Mouse (Mus musculus): ENCODE measurements at regions not wholly inside any gene's neighbourhood (a gene's known extent, or its start where the extent isn't known, plus 50 kb on each side); places are given as distances from the start of the nearest gene placed in this dataset.

DNA sequence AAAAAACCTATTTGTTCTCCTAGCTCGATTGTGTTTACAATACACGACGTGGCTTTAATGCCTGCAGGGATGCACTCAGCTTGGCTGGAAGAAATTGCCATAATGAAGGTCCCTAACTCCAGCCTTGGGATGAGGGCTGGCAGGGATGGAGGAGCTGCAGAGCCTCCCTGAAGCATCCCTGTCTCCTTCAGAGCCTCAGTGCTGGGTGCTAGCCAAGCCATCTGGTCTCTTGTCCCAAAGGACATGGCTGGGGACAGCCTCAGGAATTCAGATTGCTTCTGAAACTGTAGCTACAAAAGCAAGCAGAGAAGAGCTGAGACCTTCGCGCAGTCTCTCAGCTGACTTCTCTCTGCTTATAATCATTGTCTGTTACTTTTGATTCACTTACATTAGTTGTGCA, 124.6 kb upstream of the Slc22a23 start:
- no peak for TF ChIP-seq GATA4 (IDR thresholded peaks at IDR 0.05; ENCODE audit: insufficient replicate concordance, low read length)

DNA sequence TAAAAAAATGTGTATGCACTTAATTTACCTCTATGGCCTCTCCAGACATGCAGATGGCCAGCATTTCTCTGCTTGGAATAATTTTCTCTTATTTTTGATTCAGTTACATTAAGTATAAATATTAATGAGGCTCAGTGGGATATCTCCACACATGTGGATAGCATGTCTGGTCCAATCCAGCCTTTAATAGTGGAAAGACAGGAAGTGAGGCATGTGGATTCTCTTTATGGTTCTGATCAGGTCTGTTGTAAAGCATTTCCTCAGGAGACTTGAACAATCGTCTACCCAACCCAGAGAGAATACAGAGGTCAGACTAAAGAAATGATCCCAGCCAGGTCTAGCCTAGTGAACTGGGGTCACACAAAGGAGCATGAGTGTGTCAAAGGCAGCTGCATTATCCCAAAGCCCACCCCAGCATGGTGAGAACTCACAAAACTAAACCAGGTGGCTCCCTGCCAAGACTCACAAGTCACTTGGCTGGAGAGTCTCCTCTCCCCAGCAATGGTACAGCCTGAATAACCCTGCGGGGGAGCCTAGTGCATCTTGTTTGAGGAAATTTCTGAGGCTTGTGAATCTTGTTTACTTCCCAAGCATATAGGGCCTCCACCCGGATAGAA, 123.3 kb upstream of the Slc22a23 start:
- no peak for TF ChIP-seq GATA4 (IDR thresholded peaks at IDR 0.05; ENCODE audit: insufficient replicate concordance, low read length)

GRCm38 (mm10) chr13:34465862-34466430, 121.0 kb upstream of the Slc22a23 start:
- no peak for TF ChIP-seq GATA4 (IDR thresholded peaks at IDR 0.05; ENCODE audit: insufficient replicate concordance, low read length)

- TF ChIP-seq GATA4 (IDR thresholded peaks at IDR 0.05; ENCODE audit: insufficient replicate concordance, low read length), result no peak
Measured at GRCm38 (mm10) chr13:34465456-34465855, 120.5 kb upstream of the Slc22a23 start.

DNA sequence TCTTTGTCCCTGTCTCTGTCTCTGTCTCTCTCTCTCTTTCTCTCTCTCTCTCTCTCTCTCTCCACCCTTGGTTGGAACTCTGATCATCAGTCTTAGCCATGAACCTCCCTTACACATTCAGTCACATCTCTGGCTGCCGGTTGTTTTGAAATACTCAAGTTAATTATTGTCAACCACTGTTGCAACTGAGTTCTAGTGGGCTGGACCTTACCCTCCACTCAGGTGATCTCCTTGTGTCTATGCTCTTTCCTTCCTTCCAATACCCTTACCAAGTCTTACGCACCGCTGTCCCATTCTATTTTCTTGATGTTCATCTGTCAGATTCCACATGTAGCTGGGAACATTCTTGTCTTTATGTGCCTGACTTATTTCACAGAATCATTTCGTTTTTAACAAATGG, 119.2 kb upstream of the Slc22a23 start:
- TF ChIP-seq GATA4 (IDR thresholded peaks at IDR 0.05; ENCODE audit: insufficient replicate concordance, low read length), result 0 out of 2 replicates have a peak, but pooled peaks have one; percentile 53

GRCm38 (mm10) chr13:34462808-34463511, 118.0 kb upstream of the Slc22a23 start:
- no peak for TF ChIP-seq GATA4 (IDR thresholded peaks at IDR 0.05; ENCODE audit: insufficient replicate concordance, low read length)

- TF ChIP-seq GATA4 (IDR thresholded peaks at IDR 0.05; ENCODE audit: insufficient replicate concordance, low read length), result peak; percentile 35; the same call in 1 of the 2 replicates
Measured at GRCm38 (mm10) chr13:34462206-34462807, 117.3 kb upstream of the Slc22a23 start.

- TF ChIP-seq GATA4 (IDR thresholded peaks at IDR 0.05; ENCODE audit: insufficient replicate concordance, low read length), result peak; percentile 76; the same call in 1 of the 2 replicates
Measured at GRCm38 (mm10) chr13:34460969-34461368, 116.0 kb upstream of the Slc22a23 start.

DNA sequence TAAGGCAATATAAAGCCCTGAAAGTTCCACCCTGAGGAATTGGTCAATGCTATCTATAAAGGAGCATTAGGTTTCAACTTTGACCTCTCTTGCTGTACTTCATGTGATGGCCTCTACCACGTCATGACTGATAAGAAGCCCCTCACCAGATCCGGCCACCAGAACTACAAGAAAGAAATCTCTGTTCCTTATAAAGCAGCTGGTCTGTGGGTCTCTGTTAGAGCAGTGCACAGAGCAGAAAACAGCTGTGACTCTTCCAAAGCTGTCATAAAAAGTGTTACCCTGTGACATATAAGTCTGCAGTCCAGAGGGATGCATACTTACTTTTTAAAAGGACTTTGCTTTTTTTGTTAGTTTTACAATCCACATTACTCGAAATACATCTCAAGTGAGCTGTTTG, 111.1 kb upstream of the Slc22a23 start:
- no peak for TF ChIP-seq GATA4 (IDR thresholded peaks at IDR 0.05; ENCODE audit: insufficient replicate concordance, low read length)

- TF ChIP-seq GATA4 (IDR thresholded peaks at IDR 0.05; ENCODE audit: insufficient replicate concordance, low read length), result no peak
Measured at GRCm38 (mm10) chr13:34446806-34447205, 101.8 kb upstream of the Slc22a23 start.

- TF ChIP-seq GATA4 (IDR thresholded peaks at IDR 0.05; ENCODE audit: insufficient replicate concordance, low read length), result no peak
Measured at GRCm38 (mm10) chr13:34446327-34446726, 101.3 kb upstream of the Slc22a23 start.

GRCm38 (mm10) chr13:34441347-34441746, 96.4 kb upstream of the Slc22a23 start:
- no peak for TF ChIP-seq GATA4 (IDR thresholded peaks at IDR 0.05; ENCODE audit: insufficient replicate concordance, low read length)

DNA sequence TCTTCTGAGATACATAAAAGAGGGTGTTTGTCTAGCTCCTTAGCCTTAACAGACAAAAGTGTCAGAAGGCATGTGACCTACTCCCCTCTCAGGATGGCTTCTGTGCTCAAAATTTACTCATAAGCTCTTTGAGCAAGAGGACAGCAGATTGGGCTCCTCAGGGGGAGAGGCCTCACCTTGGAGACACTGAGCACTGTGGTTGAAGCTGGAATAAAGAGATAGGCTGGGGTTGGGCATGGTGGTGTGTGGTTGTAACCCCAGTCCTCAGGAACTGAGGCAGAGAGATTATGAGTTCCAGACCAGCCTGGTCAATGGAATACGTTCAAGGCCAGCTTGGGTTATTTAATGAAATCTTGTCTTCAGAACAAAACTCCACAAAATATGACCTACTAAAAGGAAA, 82.5 kb upstream of the Slc22a23 start:
- TF ChIP-seq GATA4 (IDR thresholded peaks at IDR 0.05; ENCODE audit: insufficient replicate concordance, low read length), result no peak

DNA sequence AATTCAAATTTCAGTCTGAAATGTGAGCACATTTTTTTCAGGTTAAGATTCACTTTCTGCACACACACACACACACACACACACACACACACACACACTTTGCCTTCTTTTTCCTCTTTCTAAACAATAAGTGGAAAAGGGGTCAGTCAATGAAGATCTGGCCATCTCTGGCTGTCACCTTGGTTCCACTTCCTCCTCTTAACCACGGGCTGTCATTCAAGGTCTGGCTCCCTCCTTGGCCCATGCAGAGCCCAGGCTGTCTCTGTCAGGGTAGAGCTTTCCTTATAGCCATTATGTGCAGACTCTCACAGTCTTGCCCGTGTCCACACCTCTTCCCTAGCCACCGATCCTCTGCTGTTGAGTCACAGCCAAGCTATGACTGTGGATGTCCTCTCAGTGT, 79.9 kb upstream of the Slc22a23 start:
- no peak for TF ChIP-seq GATA4 (IDR thresholded peaks at IDR 0.05; ENCODE audit: insufficient replicate concordance, low read length)

DNA sequence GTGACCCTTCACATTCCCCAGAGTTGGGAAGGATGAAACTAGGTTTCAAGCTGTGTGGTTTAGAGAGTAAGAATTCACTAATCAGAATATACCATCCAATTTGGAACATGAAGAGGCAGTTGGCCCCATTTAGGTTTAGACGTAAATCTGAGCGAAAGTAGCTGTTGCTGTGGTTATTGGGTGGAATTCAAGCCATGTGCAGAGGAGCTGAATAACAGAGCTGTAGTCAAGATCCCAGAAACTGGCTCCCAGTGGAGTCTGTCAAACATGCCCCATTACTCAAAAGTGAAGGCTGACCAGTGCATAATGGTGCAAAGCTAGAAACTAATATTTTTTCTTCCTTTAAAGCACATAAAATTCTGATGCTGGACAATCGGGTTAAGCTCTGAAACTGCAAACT, 76.7 kb upstream of the Slc22a23 start:
- no peak for TF ChIP-seq GATA4 (IDR thresholded peaks at IDR 0.05; ENCODE audit: insufficient replicate concordance, low read length)
